Mouse (Mus musculus) heart, embryonic 15.5 days (tissue): Measurements from ENCODE around the gene Rpf1. TPM values are rescaled to one million over a fixed set of nuclear protein-coding genes. Genes with fewer than 3 reads are reported as not detected.

Experiments
- polyA plus RNA-seq: library from polyadenylated mRNA; unstranded; fragments of >200 nt; fragmentation: Nextera tagmentation; extraction: Ambion mirVana; gene quantifications from 2 replicates; pipeline ENCODE4 v1.2.1, GENCODE M21; 2015

Rpf1 gene
- polyA plus RNA-seq, 1 experiment from 2014 or later = 35.5 TPM

Other genes with a start within 250 kb of the Rpf1 start
- 15.5 and 20.1 TPM in 2 replicates for gene Ssx2ip, start 116.8 kb downstream of the Rpf1 start, polyA plus RNA-seq
- gene Ctbs, start 71.6 kb downstream of the Rpf1 start, polyA plus RNA-seq = 7.5 and 8.6 TPM in 2 replicates
- gene Spata1, start 21.7 kb downstream of the Rpf1 start, polyA plus RNA-seq = 4.2 and 5.8 TPM in 2 replicates
- gene Gng5, start 21.6 kb downstream of the Rpf1 start, polyA plus RNA-seq = 976 and 1,307 TPM in 2 replicates
- gene Uox, start 49.0 kb upstream of the Rpf1 start, polyA plus RNA-seq = 0.11 TPM in 1 of 2 replicates, not detected in the other
- gene Dnase2b, start 94.2 kb upstream of the Rpf1 start, polyA plus RNA-seq = not detected in 2 replicates
- gene 4930503B20Rik, start 129.9 kb upstream of the Rpf1 start, polyA plus RNA-seq = 0.10 TPM in 1 of 2 replicates, not detected in the other
- gene Samd13, start 164.2 kb upstream of the Rpf1 start, polyA plus RNA-seq = 2.1 and 3.1 TPM in 2 replicates